Mouse (Mus musculus): ENCODE data around the gene Slc7a14. TPM values are rescaled to one million over a fixed set of nuclear protein-coding genes. Genes with fewer than 3 reads are reported as not detected.
"Not testable (repeated sequence)": the region's sequence is repeated elsewhere in the genome, so short reads cannot be mapped to it uniquely, and the experiment has no call there.

The Slc7a14 gene
- total RNA-seq (2015) (0.07 and 0.17 TPM in 2 replicates), total RNA-seq (2017) (not detected in 2 replicates)

DNA sequence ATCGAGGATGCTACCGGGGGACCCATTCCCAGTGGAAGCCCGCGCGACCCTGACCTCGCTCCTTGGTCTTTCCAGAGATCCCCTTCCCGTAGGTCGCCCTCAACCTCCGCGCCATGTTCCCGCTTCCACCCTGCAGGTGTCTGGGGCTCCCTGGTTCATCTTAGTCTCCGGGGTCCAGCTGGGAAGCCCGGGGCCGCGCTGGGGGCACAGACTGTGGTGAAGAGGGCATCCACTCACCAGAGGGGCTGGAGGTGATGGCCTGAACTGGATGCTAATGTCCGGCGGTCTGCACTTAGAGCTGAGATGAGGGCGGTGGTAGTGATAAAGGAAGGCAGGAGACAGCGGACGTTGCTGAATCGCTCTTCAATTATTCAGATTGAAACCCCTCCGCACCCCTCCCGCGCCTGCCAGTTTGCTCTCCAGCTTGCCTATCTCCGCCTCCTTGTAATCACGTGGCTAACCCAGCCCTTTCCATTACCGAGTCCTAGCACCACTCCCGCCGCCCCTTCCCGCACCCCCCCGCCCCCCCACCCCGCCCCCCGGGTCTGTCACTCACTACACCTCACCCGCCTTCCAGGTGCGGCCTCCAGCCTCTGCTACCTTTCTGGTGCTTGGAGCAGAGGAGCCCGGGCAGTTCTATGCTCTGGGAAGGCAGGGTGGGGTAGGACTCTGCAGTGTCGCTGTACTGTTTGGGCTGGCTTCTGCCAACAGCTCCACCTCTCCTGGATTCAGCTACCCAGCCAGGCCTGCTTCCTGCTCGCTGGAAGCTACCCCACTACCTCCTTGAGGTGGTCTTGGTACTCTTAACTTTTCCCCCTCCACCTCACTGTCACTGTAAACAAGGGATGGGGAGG is at the start of gene Slc7a14:
TSS of gene Slc7a14 (minus strand) at position 445 of the 854 bp plus-strand sequence.
- no peak for ATAC-seq (replicated peaks; ENCODE audit: poor library complexity)

DNA sequence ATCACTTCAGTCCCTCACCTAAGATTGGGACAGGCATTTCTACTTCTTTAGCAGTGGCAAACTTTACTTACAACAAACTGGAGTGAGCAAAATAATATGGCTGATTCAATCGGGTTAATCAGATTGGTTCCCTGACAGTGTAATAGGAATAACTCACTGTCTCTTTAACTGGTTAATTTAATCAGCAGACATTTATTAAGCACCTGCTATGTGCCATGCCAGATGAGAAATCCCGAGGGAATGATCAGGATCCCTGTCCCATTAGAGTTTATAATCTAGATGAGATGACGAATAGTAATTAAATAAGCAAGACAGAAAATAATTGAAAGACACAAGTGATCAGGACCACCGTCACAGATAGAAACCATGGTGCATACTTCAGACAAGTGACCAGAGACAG is 36.4 kb upstream of the Slc7a14 start:
- ATAC-seq (replicated peaks; ENCODE audit: poor library complexity): no peak

DNA sequence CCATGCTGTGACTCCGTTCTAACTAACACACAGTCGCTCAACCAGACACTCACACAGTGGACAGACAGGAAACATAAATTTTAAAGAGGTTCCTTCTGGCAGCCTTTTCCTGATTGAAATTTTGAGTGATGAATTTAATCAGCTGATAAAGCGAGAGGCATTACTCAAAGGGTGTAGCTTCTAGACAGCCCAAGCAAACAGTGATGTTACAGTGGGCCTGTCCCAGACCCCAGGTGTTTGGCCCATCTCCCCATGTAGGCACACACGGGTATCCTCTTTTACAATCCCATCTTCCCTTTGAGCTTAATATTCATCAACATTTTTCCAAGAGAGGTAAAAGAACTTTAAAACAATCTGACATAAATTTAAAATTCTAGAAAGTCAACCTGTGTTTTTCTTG is 35.6 kb upstream of the Slc7a14 start:
- ATAC-seq (replicated peaks; ENCODE audit: poor library complexity): no peak

DNA sequence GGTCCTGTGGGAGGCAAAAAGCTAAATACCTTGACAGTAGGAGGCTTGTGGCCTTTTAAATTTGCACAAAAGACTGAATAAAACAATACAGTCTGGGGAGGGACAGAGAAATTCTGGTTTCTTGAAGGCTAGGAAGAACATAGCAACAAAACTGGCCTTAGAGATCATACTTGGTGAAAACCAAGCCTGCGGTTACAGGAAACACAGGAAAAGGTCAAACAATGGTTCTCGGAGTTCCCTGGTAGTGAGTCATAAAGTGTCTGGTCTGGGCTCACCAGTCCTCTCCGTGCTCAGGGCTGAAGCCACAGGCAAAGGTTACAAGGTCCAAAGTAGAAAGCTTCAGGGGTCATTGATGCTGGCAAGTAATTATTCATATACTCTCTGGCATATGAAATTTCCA is 29.1 kb upstream of the Slc7a14 start:
- ATAC-seq (replicated peaks; ENCODE audit: poor library complexity): no peak

DNA sequence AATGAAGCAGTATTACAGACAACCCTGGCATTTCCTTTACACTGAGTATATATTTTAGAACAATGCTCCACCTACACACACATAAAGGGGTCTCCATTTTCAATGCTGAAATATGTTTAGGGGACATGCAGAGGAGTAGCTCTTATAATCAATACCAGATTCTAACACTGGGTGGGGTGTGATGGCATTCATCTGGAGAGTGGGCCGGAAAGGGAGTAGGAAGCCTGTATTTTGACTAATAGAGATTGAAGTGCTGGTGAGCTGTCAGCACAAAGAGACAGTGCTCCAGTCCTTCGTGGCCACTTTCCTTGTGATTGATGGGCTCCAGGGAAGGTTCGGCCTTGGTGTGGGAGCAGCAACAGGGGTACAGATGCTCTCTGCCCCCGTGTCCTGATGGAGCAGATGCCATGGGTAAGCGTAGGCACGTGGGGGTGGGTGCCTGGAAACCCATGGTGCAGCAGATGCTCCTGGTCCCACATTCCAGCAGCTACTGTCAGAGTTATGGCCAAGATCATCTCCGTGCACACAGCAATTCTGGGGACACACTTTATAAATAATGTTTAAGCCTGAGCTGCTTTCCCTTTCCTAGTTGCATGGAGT is 18.2 kb upstream of the Slc7a14 start:
- ATAC-seq (replicated peaks; ENCODE audit: poor library complexity): no peak

DNA sequence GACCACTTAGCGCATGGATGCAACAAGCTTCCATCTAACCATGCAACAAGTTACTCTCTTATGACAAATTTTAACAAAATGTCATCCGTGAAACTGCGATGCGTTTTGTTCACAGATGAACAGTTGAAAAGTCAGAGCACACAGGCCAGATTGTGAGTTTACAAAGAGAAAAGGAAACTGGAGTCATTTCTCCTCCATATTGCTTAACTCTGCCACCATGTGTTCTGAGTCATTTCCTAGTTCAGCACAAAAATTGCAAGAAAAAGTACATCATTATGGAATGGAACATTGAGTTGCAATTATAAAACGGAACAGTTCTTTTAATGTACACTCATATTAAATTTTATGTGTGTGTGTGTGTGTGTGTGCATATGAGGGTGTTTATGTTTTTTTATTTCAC is 17.6 kb upstream of the Slc7a14 start:
- no peak for ATAC-seq (replicated peaks; ENCODE audit: poor library complexity)

DNA sequence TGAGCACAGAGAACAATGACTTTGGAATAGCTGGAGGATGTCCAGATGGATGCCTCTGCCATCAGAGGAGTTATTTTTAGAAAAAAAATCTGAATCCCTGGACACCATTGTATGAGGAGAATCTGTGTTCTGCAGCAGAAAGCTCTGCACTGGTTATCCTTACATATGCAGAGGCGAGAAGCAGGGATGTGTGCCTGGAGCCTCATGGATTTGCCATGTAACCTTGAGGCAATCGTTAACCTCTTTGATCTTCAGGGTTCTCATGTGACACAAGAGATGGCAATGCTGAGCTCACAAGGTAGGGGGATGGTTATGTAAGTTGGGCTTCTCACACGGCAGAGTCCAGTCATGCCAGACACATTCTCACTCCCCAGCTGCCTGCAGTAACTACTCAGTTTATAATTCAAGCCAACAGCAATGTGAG is 14.1 kb upstream of the Slc7a14 start:
- no peak for ATAC-seq (replicated peaks; ENCODE audit: poor library complexity)

DNA sequence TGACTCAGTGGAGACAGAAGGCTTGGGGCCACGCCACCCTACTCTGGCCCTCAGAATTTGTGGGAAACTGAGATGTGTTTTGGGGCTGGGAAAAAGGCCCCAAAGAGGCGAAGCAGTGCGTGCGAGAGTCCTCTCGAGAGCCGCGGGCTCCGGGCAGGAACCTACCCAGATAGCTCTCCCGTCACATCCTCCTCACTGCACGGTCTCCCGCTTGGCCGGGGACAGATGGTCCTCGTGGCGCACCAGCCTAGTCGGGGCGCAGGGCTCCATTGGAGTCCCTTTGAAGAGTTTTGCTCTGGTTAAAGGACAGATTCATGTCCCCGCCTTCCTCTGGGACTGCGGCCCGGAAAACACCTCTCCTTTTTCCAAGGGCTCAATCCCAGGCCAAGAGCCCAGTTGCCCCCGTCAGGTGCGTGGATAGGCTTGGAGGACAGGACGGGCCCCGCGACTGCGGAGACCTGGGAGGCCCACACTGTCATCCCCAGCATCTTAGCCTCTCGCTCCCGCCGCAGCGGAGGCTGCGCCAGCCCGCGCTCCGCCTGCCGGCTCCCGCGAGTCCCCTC is 726 bp downstream of the Slc7a14 start:
- ATAC-seq (replicated peaks; ENCODE audit: poor library complexity): no peak

DNA sequence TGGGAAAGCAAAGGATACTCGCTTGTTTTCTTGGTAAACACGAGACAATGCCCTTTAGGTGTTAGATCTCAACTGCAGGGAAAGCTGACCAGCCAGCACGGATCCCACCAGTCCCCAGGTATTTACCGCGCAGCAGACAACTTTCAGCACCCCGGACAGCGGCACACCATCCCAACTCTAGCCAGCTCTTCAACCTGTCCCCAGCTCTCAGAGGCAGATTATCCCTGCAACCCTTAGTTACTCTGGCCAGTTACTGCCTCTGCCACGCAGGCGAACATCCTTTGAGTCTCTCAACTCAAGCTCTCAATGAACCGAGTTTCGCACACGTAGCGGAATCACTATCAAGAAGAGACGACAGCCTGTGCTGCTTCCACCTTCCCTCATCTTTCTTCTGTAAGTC is 1.3 kb downstream of the Slc7a14 start:
- ATAC-seq (replicated peaks; ENCODE audit: poor library complexity): no peak

DNA sequence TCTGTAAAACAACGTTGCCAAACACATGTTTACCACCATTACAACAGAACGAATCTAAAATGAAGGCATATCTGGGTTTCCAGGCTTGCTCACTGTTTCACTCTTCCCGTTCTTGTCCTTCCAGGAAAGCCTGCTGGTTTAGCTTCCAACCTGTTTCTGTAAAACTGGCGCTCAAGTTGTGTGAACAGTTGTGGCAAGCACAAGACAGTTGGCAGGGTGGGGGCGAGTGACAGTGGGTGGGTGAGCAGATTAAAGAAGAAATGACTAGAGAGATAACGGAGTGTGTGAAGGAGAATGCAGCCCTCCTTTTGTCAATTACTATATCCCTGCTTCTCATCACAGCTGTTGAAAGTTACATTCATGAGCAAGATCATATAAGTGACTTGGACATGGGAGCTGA is 2.2 kb downstream of the Slc7a14 start:
- ATAC-seq (replicated peaks; ENCODE audit: poor library complexity): no peak

DNA sequence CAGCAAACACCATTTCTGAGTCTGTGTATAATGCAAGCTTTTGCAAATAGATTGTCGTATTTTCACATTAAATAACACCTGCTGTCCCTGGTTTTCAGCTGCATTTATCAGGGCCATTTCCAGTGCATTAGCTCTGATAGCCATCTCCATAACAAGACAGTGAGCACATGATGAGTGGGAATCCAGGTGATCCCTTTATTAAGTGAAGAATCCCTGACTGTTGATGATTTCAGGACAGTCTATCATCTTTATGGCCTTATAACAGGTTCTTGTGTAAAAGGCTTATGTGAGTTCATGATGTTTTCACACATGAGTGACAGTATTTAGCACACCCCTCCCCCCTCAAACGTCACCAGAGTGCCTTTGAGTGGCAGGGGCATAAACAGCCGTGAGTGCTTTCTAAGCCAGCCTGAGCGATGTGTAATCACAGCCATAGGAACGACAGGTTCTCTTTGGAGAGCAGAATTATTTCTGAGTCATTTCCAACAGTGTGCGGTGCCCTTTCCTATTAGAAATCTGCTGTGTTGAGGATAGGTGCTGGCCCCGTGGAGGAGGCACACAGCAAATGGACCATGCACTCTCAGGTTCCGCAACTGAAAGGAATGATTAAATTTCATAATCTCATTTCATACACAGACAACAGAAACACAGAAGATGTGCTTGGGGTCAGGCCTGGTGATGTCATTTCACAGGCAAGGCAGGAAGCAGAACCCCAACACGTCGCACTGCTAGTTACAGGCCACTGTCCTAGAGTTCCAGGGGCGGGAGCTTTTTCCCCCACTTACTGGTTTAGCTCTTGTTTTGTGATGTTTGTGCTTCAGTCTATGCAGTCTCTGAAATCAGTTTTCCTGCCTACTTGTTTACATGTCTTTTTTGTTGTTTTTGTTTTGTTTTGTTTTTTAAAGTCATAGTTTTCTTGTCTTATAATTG is 18.2 kb downstream of the Slc7a14 start:
- ATAC-seq (replicated peaks; ENCODE audit: poor library complexity): no peak

DNA sequence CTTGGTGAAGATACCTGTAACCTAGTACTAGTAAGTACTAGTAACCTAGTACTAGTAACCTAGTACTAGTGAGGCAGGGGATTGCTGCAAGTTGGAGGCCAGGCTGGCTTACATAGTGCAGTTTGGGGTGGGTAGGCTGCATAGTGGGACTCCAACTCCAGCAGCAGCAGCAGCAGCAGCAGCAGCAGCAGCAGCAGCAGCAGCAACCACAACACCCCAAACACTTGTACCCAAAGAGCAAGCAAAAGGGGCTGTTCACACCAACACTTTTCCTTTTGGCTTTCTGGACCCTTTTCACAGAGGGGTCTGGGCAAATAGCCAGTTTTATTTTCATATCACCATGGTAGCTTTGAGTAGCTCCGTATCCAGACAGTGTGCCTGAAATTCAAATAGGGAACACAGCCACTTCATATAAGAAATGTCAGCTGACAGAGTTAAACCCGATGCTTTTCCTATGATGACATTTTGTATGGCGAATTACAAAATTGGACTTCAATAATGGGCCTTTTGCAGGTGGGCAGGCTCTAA is 22.7 kb downstream of the Slc7a14 start:
- no peak for ATAC-seq (replicated peaks; ENCODE audit: poor library complexity)

DNA sequence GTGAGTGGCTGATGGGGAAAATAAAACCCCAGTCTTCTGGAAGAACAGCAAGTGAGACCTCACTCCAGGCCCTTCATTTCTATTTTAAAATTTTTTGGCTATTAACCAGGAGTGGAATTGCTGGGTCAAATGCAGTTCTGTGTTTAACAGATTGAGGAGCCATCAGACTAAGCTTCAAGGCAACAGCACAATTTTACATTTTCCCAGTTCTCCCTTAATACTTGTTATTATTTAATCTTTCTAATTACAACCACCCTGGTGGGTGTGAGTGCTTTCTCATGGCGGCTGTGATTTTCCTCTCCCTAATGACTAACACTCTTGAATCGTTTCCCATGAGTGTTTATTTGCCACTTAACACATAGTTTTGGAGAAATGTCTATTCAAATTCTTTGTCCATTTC is 29.1 kb downstream of the Slc7a14 start:
- ATAC-seq (replicated peaks; ENCODE audit: poor library complexity): no peak

DNA sequence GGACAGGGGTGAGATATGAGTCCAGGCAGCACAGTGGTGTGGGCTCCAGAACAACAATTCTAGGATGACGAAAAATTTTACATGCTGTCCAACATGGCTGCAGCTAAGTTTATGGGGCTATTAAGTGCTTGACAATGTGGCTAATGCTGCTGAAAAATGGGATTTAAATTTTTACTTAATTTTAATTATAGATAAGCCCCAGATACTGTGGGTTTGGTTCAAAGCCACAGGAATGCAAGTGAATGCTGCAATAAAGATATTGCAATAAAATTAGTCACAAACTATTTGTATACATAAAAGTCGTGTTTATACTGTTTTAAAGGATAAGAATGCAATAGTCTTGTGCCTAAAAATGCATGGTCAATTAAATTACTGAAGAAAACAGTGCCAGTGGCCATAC is 35.3 kb downstream of the Slc7a14 start:
- ATAC-seq (replicated peaks; ENCODE audit: poor library complexity): no peak

DNA sequence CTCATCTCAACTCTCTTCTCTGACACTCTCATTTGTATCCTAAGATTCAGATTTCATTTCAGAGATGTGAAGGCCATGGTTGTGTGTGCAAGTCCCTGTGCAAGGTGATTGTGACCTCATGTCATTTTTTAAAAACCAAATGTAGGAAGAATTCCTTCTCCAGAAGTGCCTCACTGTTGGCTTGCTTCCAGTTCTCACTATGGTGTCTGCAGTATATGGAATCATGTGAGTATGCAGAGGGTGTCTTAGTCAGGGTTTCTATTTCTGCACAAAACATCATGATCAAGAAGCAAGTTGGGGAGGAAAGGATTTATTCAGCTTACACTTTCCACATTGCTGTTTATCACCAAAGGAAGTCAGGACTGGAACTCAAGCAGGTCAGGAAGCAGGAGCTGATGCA is 36.9 kb downstream of the Slc7a14 start:
- not testable (repeated sequence) for ATAC-seq (replicated peaks; ENCODE audit: poor library complexity)

DNA sequence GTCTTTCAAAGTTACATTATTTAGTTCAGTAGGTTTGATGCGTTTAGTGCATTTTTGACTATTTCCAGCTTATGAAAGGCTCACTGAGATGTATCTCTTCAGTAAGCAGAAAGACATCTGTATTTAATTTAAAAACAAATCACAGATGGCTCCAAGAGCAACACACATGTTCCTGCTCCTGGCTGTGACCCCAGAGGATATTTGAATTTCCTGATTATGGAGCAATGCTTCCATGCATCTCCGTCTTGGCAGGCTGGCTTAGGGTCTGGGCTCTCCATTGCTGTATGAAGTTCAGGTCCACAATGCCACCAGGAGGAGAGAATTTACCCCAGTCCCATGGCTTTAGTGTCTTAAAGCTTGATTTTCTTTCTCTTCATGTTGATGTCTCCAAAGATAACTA is 37.5 kb downstream of the Slc7a14 start:
- ATAC-seq (replicated peaks; ENCODE audit: poor library complexity): no peak

DNA sequence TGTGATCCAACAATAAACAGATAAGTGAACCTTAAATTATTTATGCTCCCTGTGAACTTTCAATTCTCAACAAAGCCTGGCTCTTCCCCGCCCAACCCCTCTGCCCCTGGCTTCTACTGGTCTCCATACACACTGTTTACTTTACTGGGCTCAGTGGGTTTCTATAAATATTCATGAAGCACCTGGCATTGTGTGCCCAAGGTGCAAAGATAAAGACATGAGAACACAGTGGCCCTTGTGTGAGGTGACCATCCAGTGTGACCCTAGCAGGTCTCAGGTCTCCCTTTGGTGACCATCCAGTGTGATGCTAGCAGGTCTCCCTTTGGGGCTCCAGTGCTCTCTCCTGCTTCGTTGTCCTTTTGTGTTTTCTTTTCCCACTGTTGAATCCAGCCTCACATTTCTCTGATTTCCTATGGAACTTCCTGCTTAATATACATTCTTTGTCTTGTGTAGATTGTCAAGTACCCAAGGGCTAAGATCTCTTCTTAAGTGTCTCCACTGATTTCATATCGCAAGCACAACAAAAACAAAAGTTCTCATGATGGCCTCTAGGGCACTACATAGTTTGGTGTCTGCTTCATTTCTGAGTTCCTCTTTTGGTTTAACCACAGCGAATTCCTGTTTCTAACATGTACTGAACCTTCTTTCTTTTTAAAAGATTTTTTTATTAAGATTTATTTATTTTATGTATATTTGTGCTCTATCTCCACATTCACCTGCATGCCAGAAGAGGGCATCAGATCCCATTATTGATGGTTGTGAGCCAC is 40.4 kb downstream of the Slc7a14 start:
- ATAC-seq (replicated peaks; ENCODE audit: poor library complexity): peak; percentile 81

DNA sequence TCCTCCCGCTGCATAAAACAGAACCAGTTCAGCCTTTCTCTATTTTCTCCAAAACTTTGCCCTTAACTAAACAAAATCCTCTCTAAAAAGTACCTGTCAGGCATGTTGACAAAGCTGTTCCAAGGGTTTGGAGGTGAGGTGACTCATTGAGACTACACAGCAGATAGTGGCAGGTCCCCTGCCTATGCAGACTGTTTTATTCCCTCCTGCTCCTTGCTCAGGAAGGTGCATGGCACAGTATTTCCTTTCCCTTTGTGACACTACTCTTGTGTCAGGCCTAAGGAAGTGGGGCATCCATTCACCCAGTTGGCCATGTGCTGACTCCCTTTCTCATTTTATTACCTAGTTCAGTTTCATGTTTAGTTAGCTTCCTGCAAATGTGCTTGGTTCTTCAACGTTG is 42.3 kb downstream of the Slc7a14 start:
- no peak for ATAC-seq (replicated peaks; ENCODE audit: poor library complexity)

DNA sequence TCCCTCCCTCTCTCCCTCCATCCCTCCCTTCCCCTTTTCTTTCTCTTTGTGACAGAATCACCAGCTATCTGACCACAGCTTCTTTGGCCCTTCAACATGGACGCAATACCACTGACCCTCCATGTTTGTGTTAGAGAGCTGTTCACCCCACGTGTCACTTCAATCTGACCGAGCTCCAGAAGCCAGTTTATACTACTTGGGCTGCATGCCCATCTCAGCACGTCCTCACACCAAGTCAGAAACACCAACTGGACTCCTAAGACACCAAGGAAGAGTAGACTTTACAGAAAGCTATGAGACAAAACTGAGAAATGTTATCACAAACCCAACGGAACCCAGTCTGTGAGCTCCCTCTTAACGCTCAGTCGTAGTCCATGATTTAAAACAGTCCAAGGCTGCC is 43.2 kb downstream of the Slc7a14 start:
- ATAC-seq (replicated peaks; ENCODE audit: poor library complexity): no peak

DNA sequence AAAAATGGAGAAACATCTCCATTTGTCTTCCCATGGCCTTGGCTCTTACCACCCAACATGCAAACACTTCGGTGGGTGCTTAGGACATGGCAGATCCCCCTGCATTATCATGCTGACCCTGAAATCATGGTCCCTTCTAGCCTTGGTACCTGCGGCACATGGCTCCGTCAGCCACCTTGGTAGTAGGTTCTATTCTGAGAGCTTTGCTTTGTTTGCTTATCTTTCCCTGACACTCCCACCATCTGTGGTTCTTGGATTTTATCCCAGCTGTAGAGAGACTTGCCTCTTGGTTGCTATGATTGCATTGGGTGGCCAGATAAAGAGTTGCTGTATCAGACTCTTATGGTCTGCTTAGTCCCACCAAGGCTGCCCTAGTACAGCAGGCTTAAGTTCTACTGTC is 46.6 kb downstream of the Slc7a14 start:
- peak; percentile 44; the same call in 1 of the 2 replicates for ATAC-seq (replicated peaks; ENCODE audit: poor library complexity)

Measured in megakaryocyte progenitor cell, adult 5-6 weeks (primary cell).